Mouse (Mus musculus) lung, embryonic 14.5 days (tissue): ENCODE measurements around the gene Calm3. TPM values are rescaled to one million over a fixed set of nuclear protein-coding genes. Genes with fewer than 3 reads are reported as not detected.
A peak's percentile ranks its signal among the peaks of the same experiment; 100 is the strongest.
"Not testable (repeated sequence)": the region's sequence is repeated elsewhere in the genome, so short reads cannot be mapped to it uniquely, and the experiment has no call there.

Source experiments
- ATAC-seq: fragments of 200-750 bp; cut with Nextera tagmentation; 2 replicates; pipeline ENCODE4 v1.8.0; 2017; ENCODE audit warnings: mild to moderate bottlenecking, moderate TSS enrichment, moderate library complexity; ENCODE audit not compliant: insufficient read depth
- DNase-seq: peaks from one replicate; pipeline ENCODE4 v3.0.0-alpha.2; 2015
- H3K27ac ChIP-seq: fragments of 300-500 bp; sonication (generic); 2 replicates; pipeline ENCODE4 v1.5.1; 2014; ENCODE audit warnings: low read depth, mild to moderate bottlenecking, moderate library complexity
- H3K27me3 ChIP-seq: fragments of 300-500 bp; sonication (generic); 2 replicates; pipeline ENCODE4 v1.6.1; 2014; ENCODE audit warnings: low read length, control low read depth; ENCODE audit not compliant: insufficient read depth
- H3K36me3 ChIP-seq: fragments of 300-500 bp; sonication (generic); 2 replicates; pipeline ENCODE4 v1.6.1; 2014; ENCODE audit warnings: control low read depth; ENCODE audit not compliant: insufficient read depth
- H3K4me1 ChIP-seq: fragments of 300-500 bp; sonication (generic); 2 replicates; pipeline ENCODE4 v1.6.1; 2014; ENCODE audit warnings: antibody characterized with exemption, control low read depth; ENCODE audit not compliant: insufficient read depth
- H3K4me2 ChIP-seq: fragments of 300-500 bp; sonication (generic); 2 replicates; pipeline ENCODE4 v1.6.1; 2014; ENCODE audit warnings: mild to moderate bottlenecking
- H3K4me3 ChIP-seq: fragments of 300-500 bp; sonication (generic); 2 replicates; pipeline ENCODE4 v1.5.1; 2014; ENCODE audit warnings: low read depth, low read length
- H3K9ac ChIP-seq: fragments of 300-500 bp; sonication (generic); 2 replicates; pipeline ENCODE4 v1.6.1; 2014
- H3K9me3 ChIP-seq: fragments of 300-500 bp; sonication (generic); 2 replicates; pipeline ENCODE4 v1.6.1; 2016; ENCODE audit warnings: low read depth, low read length, control low read depth
- CTCF ChIP-seq: IDR thresholded peaks from 2 replicates; pipeline ENCODE4 v1.5.1; 2016; ENCODE audit warnings: antibody characterized with exemption, low read depth
- WGBS: fragments of 180-500 bp; shearing (Covaris S2); extraction: QIAGEN DNeasy Blood & Tissue Kit; methylation state at CpG from one replicate; pipeline ENCODE4 v1.1.7; 2014; 5-methylcytosine and 5-hydroxymethylcytosine counted together
- polyA plus RNA-seq: library from polyadenylated mRNA; unstranded; fragments of >200 nt; fragmentation: Nextera tagmentation; extraction: Ambion mirVana; gene quantifications from 2 replicates; pipeline ENCODE4 v1.2.1, GENCODE M21; 2014

Calm3 gene
- polyA plus RNA-seq, 1 experiment from 2014 or later = 155 TPM

DNA sequence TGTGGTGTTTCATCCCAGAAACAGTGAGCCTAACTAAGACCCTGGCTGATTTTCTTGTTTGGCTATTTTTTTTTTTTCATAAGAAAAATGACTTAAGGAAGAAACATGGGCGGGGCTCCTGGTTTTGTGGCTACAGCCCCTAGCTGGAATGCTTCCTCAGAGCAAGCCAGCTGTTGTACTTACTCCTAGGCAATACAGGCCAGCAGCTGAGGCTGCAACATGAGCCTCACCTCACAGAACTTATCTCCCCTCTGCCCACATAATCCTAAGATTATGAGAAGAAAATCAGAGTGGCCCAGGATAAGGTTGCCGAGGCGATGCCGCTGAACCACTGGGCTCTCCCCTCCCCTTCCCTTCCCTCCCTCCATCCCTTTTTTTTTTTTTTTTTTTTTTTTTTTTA is 31.8 kb upstream of the Calm3 start:
- Histone ChIP-seq H3K4me3 (no peak overlapping the region), H3K9ac (no peak overlapping the region), H3K4me2 (no peak overlapping the region), H3K36me3 (no peaks in the 10 kb centered on the region), H3K9me3 (no peaks in the 10 kb centered on the region), H3K27me3 (0 out of 2 replicates have a peak, but pooled peaks cover 6% of the 10 kb centered on the region), H3K4me1 (no peaks in the 10 kb centered on the region), H3K27ac (no peak overlapping the region)
- ATAC-seq = no peak
- no peak for DNase-seq
- 59% methylated on average over 4 of the region's 4 CpGs for WGBS
- TF ChIP-seq CTCF = no peak

GRCm38 (mm10) chr7:16953776-16954175 is 29.9 kb upstream of the Calm3 start:
- H3K9me3 ChIP-seq, H3K36me3 ChIP-seq, H3K4me2 ChIP-seq, H3K27me3 ChIP-seq, H3K27ac ChIP-seq, ATAC-seq, H3K4me1 ChIP-seq, H3K9ac ChIP-seq, DNase-seq, H3K4me3 ChIP-seq: not testable (repeated sequence)
- WGBS = 49% methylated on average over 2 of the region's 2 CpGs

GRCm38 (mm10) chr7:16950861-16951635 is 27.1 kb upstream of the Calm3 start:
- Histone ChIP-seq H3K9me3 (no peaks in the 10 kb centered on the region), H3K4me3 (no peak overlapping the region), H3K27ac (no peak overlapping the region), H3K27me3 (peaks cover 19% of the 10 kb centered on the region), H3K4me1 (peaks cover 22% of the 10 kb centered on the region; the same call in 1 of the 2 replicates), H3K9ac (no peak overlapping the region), H3K36me3 (no peaks in the 10 kb centered on the region), H3K4me2 (peak overlapping the region; percentile 29; the same call in 1 of the 2 replicates)
- WGBS = 18% methylated on average over 18 of the region's 18 CpGs
- peak; percentile 93 for DNase-seq
- ATAC-seq = peak; percentile 67
- peak; percentile 91 for TF ChIP-seq CTCF

DNA sequence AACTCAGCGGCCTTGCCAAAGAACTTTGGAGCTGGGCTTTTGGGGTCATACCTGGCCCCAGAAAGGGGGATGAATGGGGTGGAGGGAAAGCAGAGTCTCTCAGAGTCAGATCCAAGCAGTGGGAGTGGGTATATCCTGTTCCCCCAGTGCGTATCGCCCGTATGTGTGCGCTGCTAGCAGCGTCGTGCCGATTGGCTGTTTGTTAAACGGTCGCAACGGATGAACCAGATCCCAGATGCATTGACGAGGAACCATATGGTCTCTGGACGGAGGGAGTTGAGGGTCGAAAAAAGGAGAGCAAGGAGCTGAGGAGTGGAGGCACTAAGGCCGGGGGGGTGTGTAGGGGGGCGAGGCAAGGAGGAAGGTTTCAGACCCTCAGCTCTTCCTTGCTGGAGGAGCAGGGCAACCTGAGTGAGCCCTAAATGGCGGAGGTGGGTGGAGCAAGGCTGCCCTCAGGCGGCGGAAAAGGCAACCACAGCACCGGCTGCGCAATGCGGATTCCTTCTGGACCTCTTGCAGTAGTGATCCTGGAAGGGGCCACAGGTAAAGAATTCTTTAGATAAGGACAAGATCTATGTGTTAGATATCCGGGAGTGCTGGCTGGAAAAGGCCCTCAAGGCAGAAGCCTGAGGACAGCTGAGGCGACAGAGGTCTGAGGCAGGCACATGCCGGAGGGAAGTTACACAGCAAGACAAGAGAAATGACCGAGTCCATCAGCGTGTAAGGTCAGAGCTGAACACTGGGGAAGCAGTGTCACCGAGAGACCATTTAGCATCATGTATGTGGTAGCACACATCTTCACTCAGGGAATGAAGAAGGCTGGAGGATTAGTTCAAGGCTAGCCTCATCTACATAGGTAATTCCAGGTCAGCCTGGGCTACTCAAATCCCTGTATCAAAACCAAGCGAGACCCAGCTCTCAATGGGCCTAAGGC is 26.3 kb upstream of the Calm3 start:
- no peaks in the 10 kb centered on the region for H3K36me3 ChIP-seq
- TF ChIP-seq CTCF = peak; percentile 95
- peaks cover 28% of the 10 kb centered on the region for H3K27me3 ChIP-seq
- H3K9ac ChIP-seq = peak overlapping the region; percentile 5
- peak; percentile 90 for DNase-seq
- WGBS = 9% methylated on average over 29 of the region's 29 CpGs
- peaks cover 22% of the 10 kb centered on the region; the same call in 1 of the 2 replicates for H3K4me1 ChIP-seq
- H3K4me2 ChIP-seq = peak overlapping the region; percentile 60
- no peaks in the 10 kb centered on the region for H3K9me3 ChIP-seq
- H3K4me3 ChIP-seq = peak overlapping the region; percentile 14; the same call in 1 of the 2 replicates
- ATAC-seq = peak; percentile 33
- no peak overlapping the region for H3K27ac ChIP-seq

- no peak for DNase-seq
- no peaks in the 10 kb centered on the region for H3K9me3 ChIP-seq
- TF ChIP-seq CTCF = no peak
- H3K4me2 ChIP-seq = no peak overlapping the region
- H3K9ac ChIP-seq = no peak overlapping the region
- no peak overlapping the region for H3K4me3 ChIP-seq
- H3K36me3 ChIP-seq = no peaks in the 10 kb centered on the region
- WGBS = 53% methylated on average over 8 of the region's 8 CpGs
- H3K27me3 ChIP-seq = peaks cover 34% of the 10 kb centered on the region
- no peak for ATAC-seq
- peaks cover 22% of the 10 kb centered on the region; the same call in 1 of the 2 replicates for H3K4me1 ChIP-seq
- H3K27ac ChIP-seq = no peak overlapping the region
These were observed 25.1 kb upstream of the Calm3 start for GRCm38 (mm10) chr7:16948923-16949458.

- peak overlapping the region; percentile 33; the same call in 1 of the 2 replicates for H3K27ac ChIP-seq
- no peak overlapping the region for H3K4me3 ChIP-seq
- no peaks in the 10 kb centered on the region for H3K36me3 ChIP-seq
- peak overlapping the region; percentile 72 for H3K4me2 ChIP-seq
- peaks cover 22% of the 10 kb centered on the region; the same call in 1 of the 2 replicates for H3K4me1 ChIP-seq
- ATAC-seq (peak; percentile 29; the same call in 1 of the 2 replicates), DNase-seq (peak; percentile 86)
- no peak overlapping the region for H3K9ac ChIP-seq
- no peak for TF ChIP-seq CTCF
- no peaks in the 10 kb centered on the region for H3K9me3 ChIP-seq
- WGBS = 8% methylated on average over 4 of the region's 4 CpGs
- peaks cover 34% of the 10 kb centered on the region for H3K27me3 ChIP-seq
These were observed 24.0 kb upstream of the Calm3 start for GRCm38 (mm10) chr7:16947959-16948361.
